Mouse (Mus musculus): ENCODE results near the gene Nfya.
"Not testable (repeated sequence)": the region's sequence is repeated elsewhere in the genome, so short reads cannot be mapped to it uniquely, and the experiment has no call there.

Gene Nfya

DNA sequence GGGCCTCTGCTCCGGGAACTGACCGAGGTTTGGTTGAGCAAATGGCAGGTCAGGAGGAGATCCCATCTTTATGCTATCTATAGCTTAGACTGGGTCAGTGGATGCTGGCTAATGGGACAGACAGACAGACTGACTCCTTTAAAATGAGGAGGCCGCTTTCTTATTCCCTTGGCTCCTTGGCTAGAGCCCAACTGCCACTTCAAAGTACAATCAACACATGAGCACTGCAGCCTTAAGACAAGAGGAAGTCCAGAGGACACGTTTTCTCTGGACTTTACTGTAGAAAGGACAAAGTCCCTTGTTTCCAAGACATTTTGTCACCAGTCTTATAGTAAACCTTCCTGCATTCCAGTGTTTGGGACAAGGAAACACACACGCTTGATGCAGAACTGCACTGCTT, 18.3 kb downstream of the Nfya start:
- no peak for DNase-seq

GRCm38 (mm10) chr17:48389442-48389841, 20.3 kb downstream of the Nfya start:
- DNase-seq = no peak

DNA sequence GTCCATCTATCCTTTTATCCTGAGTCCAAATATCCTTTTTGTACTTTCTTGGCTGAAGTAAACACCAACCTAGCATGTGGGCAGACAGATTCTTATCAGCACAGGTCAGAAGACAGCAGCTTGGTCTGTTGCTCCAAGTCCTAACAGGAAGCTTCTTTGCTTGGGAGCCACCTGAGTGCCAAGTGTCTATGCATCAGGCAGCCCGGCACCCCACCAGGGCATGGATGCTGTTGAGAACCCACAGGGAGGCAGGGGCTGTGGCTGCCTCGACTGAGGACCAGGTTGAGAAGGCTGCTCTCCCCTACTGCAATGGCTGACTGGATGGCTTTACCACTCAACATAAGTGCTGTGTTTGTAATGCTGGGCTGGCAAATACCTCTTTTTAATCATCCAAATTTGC, 21.0 kb downstream of the Nfya start:
- no peak for DNase-seq

GRCm38 (mm10) chr17:48385786-48386461, 23.8 kb downstream of the Nfya start:
- no peak for DNase-seq

DNA sequence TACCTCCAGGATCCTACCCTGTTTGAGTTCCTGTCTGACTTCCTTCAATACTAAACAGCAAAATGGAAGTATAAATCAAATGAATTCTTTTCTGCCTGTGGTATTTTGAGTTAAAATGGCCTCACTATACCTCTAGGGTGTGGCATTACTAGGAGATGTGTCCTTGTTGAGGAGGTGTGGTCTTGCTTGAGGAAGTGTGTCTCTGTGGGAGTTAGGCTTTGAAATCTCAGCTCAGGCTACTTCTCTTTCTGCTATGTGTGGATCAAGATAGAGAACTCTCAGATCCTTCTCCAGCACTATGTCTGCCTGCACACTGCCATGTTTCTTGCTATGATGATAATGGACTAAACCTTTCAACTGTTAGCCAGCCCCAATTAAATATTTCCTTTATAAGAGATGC, 30.7 kb downstream of the Nfya start:
- DNase-seq = no peak

- no peak for DNase-seq
Measured at GRCm38 (mm10) chr17:48376102-48376501, 33.6 kb downstream of the Nfya start.

GRCm38 (mm10) chr17:48372987-48373386, 36.7 kb downstream of the Nfya start:
- DNase-seq = no peak

DNA sequence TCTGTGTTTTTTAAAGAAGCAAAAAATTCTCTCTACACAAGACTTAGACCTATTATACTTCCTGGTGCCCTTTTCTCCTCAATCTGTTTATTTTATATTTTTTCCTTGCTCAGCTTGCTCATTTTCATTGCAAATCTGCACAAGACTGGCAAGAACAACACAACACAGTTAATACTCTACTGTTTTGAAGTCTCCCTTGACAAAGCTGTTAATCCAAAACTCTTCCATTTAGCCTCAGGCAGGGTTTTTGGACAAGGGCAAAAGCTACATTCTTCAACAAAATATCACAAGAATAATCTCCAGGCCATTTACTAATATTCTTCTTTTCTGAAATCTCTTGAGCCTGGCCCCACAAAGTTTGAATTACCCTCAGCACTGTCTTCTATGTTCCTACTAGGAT, 38.1 kb downstream of the Nfya start:
- no peak for DNase-seq

- DNase-seq = no peak
Measured at GRCm38 (mm10) chr17:48366806-48367205, 42.9 kb downstream of the Nfya start.

DNA sequence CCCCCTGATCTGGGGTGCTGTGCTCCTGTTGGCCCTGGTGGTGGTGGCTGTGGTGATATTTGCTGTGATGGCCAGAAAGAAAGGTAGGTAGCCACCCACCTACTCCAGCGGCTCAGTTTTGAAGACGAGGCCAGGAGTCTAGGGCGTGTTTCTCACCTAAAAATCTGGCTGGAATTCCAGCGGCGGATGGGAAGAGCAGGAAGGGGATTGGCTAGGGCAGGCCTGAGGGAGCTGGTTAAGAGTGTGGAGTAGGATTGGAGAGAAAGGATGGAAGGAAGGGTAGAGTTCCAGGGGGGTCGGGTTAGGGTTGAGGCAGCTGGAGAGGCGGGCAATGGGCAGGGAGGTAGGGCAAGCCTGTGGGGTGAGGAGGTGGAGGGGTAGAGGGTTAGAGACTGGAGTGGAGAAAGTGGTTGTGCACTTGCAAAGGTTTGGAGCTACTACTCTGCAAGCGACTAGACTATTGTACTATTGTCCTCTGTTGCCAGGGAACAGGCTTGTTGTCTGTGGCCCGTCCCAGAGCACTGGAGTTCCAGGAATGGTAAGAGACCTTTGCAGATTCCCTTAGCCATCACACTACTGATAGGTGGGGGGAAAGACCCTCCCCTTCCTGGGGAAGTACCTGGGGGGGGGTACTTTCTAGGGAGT, 44.1 kb downstream of the Nfya start:
- DNase-seq = no peak

DNA sequence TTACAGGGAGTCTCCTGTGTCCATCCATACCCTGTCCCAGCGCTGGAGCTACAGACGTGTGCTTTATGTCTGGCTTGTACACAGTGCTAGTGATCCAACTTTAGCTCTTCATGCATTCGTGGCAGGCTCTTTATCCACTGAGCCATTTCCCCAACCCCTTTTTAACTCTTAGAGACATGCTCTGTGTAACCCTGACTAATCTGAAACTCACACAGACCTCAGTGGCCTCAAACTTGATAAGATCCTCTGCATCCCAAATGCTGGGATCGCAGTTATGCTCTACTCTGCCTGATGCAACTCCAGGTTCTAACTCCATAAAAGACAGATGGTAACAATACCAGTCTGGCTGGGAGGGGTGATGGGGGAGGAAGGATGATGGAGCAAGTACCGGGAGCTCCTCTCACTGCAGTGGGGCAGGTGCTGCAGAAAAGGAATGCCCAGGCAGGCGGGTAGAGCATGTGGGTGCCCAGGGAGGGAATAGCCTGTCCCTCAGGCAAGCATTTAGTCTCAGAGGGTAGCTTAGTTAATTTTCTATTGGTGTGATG, 46.2 kb downstream of the Nfya start:
- no peak for DNase-seq

- peak; percentile 13 for DNase-seq
Measured at GRCm38 (mm10) chr17:48362966-48363365, 46.7 kb downstream of the Nfya start.

GRCm38 (mm10) chr17:48362346-48362745, 47.4 kb downstream of the Nfya start:
- DNase-seq = no peak

DNA sequence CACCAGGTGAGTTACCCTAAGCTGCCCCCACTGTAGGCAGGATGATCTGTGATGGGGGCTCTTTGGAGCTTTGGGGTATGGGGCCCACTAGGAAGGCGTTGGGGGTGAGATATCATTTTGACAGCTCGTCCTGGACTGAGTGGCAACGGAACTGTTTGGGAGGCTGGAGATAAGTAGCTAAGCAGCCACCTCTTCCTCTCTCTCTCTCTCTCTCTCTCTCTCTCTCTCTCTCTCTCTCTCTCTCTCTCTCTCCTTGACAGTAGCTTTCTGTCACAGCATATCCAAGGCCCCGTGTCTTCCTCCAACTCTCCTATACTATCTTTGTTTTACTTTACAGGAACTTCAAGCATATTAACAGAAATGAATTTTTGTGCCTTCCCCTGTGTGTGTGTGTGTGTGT, 49.2 kb downstream of the Nfya start:
- DNase-seq = no peak

- DNase-seq = no peak
Measured at GRCm38 (mm10) chr17:48359616-48360015, 50.1 kb downstream of the Nfya start, which contains the start of gene Treml1. Treml1 (plus strand) TSS chr17:48359916.

DNA sequence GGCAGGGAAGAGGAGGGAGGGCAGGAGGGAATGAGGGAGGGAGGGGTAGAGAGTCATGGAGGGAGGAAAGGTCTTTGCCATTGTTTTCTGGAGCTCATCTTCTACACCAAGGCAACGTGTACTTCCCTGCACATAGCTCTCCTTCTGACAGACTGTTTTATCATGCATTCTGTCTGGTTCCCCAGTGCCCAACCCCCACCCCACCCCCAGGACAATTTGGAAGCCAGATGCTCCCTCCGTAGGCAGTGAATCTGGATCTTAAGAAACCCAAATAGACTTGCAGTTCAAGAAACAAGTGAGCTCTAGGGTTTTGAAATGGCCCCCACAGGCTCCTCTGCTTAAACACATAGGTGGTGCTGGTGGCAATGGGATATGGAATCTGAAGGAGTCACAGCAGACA, 51.8 kb downstream of the Nfya start:
- DNase-seq = no peak

DNA sequence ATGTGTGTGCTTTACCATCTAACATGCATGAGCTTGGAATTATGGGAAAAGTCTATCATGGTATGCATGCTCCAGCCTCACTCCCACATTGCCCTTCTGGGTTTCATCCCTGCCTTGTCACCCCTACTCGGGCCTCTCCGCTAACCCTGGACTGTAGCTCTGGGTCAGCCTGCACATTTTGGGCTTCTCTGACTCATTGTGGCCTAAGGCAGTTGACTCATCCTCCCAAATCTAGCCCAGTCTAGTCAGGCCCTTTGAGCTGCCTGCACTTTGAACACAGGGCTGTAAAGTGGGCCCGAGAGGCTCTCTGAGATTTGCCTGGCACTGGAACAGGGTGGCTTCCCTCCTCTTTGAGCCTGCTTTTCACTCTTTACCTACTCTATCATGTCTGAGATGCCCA, 53.9 kb downstream of the Nfya start:
- DNase-seq = no peak

DNA sequence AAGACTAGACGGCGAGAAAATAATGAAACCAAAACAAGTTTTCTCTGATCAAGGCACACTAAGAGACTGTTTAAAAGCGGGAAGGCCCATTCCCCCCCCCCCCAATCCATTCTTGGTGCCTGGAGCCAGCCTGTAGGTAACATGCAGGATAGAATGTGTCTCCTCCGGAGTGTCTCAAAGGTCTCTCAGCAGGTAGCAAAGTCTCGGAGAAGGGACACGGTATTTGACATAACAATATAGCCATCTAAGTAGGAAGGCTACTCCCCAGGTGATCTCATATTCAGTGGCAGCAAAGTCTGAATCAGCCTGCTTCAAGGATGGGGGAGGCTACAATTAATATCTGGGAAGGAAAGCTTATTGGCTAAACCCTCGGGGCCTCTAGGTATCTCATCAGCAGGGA, 56.7 kb downstream of the Nfya start:
- not testable (repeated sequence) for DNase-seq

DNA sequence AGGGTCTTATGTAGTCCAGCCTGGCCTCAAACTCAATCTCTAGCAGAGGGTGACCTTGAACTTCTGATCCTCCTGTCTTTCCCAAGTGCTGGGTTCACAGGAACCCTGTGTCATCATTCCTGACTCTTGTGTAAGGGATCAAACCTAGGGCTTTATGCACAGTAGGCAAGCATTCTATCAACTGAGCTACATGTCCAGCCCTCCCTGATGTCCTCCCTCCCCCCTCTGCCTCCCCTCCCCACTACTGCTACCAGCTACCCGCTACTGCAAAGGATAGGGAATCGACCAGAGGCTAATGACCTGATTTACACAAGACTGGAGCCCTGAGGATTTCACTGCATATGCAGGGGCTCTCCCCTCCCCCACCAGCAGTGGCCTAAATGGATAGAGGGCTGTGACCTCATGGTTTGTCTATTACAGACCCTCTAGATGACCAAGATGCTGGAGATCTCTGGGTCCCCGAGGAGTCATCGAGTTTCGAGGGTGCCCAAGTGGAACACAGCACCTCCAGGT, 59.0 kb downstream of the Nfya start:
- DNase-seq = no peak

GRCm38 (mm10) chr17:48347287-48347686, 62.4 kb downstream of the Nfya start:
- no peak for DNase-seq

DNA sequence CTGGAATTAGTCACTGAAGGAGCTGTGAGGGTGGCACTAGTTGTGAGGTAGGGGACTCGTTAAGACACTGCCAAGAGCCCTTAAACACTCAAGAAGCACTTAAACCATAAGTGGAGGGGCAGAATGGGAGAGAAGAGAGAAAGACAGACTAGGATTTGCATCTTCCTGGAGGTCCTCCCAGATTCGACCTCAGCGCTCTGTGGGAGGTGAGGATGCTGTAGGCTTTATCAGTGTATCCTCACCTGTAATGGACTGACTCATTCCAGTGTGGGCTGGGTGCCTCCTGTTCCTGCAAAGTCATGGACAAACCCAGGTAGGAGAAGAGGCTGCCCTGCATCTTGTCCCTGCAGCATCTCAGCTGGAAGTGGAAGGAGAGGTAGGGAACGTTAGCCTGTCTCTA, 62.9 kb downstream of the Nfya start:
- DNase-seq = no peak

DNA sequence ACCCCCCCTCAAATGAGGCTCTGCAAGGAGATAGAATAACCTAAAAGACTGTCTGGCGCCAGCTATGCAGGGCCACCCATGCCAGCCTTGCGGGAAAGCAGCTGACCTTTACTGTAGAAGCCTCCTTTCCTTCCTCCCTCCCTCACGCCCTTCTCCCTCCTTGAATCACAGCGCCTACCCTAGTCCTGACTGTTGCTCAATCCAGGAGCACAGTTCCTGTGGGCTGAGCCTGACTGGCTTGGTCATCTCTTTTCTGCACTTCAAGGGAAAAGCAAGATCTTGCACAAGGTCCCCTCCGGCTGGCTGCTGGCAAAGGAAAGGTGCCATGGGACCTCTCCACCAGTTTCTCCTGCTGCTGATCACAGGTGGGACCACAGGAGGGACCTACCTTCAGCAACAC, 63.5 kb downstream of the Nfya start, which contains the start of gene Trem2:
Gene Trem2 (plus strand): TSS at position 171 of the 400 bp plus-strand sequence.
- no peak for DNase-seq

GRCm38 (mm10) chr17:48345824-48346223, 63.9 kb downstream of the Nfya start:
- no peak for DNase-seq

DNA sequence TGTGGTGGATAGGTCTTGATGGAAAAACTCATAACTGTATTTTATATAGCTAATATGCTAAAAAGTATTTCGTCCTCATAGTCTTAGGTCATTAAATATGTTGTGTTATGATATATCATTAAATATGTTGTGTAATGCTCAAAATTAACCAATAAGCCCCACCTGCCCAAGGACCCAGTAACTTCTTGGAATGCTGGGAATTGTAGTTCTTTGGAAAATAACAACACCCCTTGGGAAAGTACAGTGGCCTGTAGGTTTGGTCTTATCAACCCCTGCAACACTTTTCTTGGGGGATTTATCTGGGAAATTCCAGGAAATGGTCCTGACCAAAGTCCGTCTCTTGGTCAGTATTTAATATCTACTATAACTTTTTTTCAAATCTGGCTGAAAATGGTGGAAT, 66.6 kb downstream of the Nfya start:
- no peak for DNase-seq
